Mouse (Mus musculus) heart, embryonic 11.5 days (tissue): ENCODE results near the gene Sema4d. TPM values are rescaled to one million over a fixed set of nuclear protein-coding genes. Genes with fewer than 3 reads are reported as not detected.

Experiments used
- ATAC-seq: fragments of 200-750 bp; cut with Nextera tagmentation; replicated peaks from 2 replicates; pipeline ENCODE4 v1.8.0; 2017; ENCODE audit warnings: moderate library complexity; ENCODE audit not compliant: insufficient number of reproducible peaks, low FRiP score, low TSS enrichment
- H3K27ac ChIP-seq: fragments of 300-500 bp; sonication (generic); 2 replicates; pipeline ENCODE4 v1.5.1; 2014; ENCODE audit warnings: mild to moderate bottlenecking, low read depth, low read length
- H3K27me3 ChIP-seq: fragments of 300-500 bp; sonication (generic); 2 replicates; pipeline ENCODE4 v1.6.1; 2014; ENCODE audit warnings: mild to moderate bottlenecking, low read length, mixed read lengths; ENCODE audit not compliant: control insufficient read depth, insufficient read depth
- H3K36me3 ChIP-seq: fragments of 300-500 bp; sonication (generic); 2 replicates; pipeline ENCODE4 v1.6.1; 2014; ENCODE audit warnings: mild to moderate bottlenecking, low read length, moderate library complexity, mixed read lengths; ENCODE audit not compliant: control insufficient read depth, insufficient read depth
- H3K4me1 ChIP-seq: fragments of 300-500 bp; sonication (generic); 2 replicates; pipeline ENCODE4 v1.6.1; 2014; ENCODE audit warnings: low read length; ENCODE audit not compliant: control insufficient read depth, insufficient read depth
- H3K4me2 ChIP-seq: fragments of 300-500 bp; sonication (generic); 2 replicates; pipeline ENCODE4 v1.6.1; 2014; ENCODE audit warnings: mild to moderate bottlenecking, moderate library complexity
- H3K4me3 ChIP-seq: fragments of 300-500 bp; sonication (generic); 2 replicates; pipeline ENCODE4 v1.5.1; 2014; ENCODE audit warnings: low read depth, low read length
- H3K9ac ChIP-seq: fragments of 300-500 bp; sonication (generic); 2 replicates; pipeline ENCODE4 v1.6.1; 2014; ENCODE audit warnings: mild to moderate bottlenecking, low read depth, low read length, moderate library complexity
- H3K9me3 ChIP-seq: fragments of 300-500 bp; sonication (generic); replicated peaks from 2 replicates; pipeline ENCODE4 v1.6.1; 2016; ENCODE audit warnings: low read length; ENCODE audit not compliant: control insufficient read depth
- WGBS: fragments of 180-500 bp; shearing (Covaris S2); extraction: QIAGEN DNeasy Blood & Tissue Kit; methylation state at CpG from one replicate; pipeline ENCODE4 v1.1.7; 2014; ENCODE audit not compliant: insufficient replicate concordance; 5-methylcytosine and 5-hydroxymethylcytosine counted together
- polyA plus RNA-seq: library from polyadenylated mRNA; unstranded; fragments of >200 nt; fragmentation: Nextera tagmentation; extraction: Ambion mirVana; gene quantifications from 2 replicates; pipeline ENCODE4 v1.2.1, GENCODE M21; 2014

Gene Sema4d
- polyA plus RNA-seq, 1 experiment from 2014 or later: 11.0 TPM

- Histone ChIP-seq H3K4me2 (no peak overlapping the region), H3K27me3 (no peaks in the 10 kb centered on the region), H3K9me3 (no peaks in the 10 kb centered on the region), H3K4me3 (no peak overlapping the region), H3K36me3 (peaks cover 2% of the 10 kb centered on the region; the same call in 1 of the 2 replicates), H3K4me1 (peaks cover 24% of the 10 kb centered on the region), H3K27ac (no peak overlapping the region), H3K9ac (no peak overlapping the region)
- 74% methylated on average over 1 of the region's 1 CpGs for WGBS
- no peak for ATAC-seq
Observed at GRCm38 (mm10) chr13:51649740-51650139, 143.8 kb downstream of the Sema4d start.

- Histone ChIP-seq H3K9ac (no peak overlapping the region), H3K4me1 (peaks cover 24% of the 10 kb centered on the region), H3K36me3 (no peaks in the 10 kb centered on the region), H3K4me3 (peak overlapping the region; percentile 81; the same call in 1 of the 2 replicates), H3K9me3 (no peaks in the 10 kb centered on the region), H3K4me2 (peak overlapping the region; percentile 71), H3K27me3 (no peaks in the 10 kb centered on the region), H3K27ac (no peak overlapping the region)
- 71% methylated on average over 4 of the region's 4 CpGs for WGBS
- no peak for ATAC-seq
Observed at GRCm38 (mm10) chr13:51648237-51648636, 145.3 kb downstream of the Sema4d start.

- peak overlapping the region; percentile 81 for H3K4me3 ChIP-seq
- no peak for ATAC-seq
- no peaks in the 10 kb centered on the region for H3K9me3 ChIP-seq
- H3K4me1 ChIP-seq: peaks cover 24% of the 10 kb centered on the region
- peak overlapping the region; percentile 11 for H3K9ac ChIP-seq
- no peaks in the 10 kb centered on the region for H3K36me3 ChIP-seq
- no peaks in the 10 kb centered on the region for H3K27me3 ChIP-seq
- 82% methylated on average over 3 of the region's 3 CpGs for WGBS
- H3K27ac ChIP-seq: no peak overlapping the region
- peak overlapping the region; percentile 71 for H3K4me2 ChIP-seq
Observed at GRCm38 (mm10) chr13:51647770-51648169, 145.8 kb downstream of the Sema4d start.

DNA sequence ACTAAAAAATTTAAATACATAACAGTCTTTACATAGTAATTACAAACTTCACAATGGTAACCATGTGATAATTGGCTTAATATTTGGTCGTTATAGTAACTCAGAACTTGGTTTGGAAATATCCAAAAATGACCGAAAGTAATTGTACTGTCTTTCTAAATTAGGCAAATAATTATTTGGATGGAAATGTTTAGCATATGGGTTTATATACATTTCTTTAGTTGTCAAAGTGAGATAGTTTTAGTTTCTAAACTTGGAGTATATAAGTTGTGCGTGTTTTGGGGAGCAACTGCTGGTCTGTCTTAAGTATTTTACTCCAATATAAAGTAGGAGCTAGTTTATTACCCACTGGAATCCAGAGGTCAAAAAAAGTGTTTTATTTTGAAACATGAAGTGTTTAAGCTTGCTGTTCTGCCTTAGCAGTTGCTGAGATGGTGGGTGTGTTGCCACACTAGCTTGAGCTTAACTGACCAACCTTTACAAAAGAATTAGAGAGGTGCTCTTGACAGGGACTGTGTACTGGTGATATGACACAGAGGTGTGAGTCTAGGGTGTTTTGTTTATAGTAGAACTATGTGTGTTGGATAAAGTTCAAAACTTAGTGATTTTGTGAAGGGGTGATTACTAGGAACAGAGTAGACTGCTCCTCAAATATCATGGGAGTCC, 147.1 kb downstream of the Sema4d start:
- H3K36me3 ChIP-seq: no peaks in the 10 kb centered on the region
- H3K9me3 ChIP-seq: no peaks in the 10 kb centered on the region
- H3K27me3 ChIP-seq: no peaks in the 10 kb centered on the region
- ATAC-seq: no peak
- H3K27ac ChIP-seq: peak overlapping the region; percentile 29; the same call in 1 of the 2 replicates
- peaks cover 22% of the 10 kb centered on the region for H3K4me1 ChIP-seq
- 13% methylated on average over 3 of the region's 3 CpGs for WGBS
- H3K4me3 ChIP-seq: peak overlapping the region; percentile 81
- peak overlapping the region; percentile 71 for H3K4me2 ChIP-seq
- H3K9ac ChIP-seq: peak overlapping the region; percentile 90

- Histone ChIP-seq H3K27ac (peak overlapping the region; percentile 78), H3K9me3 (no peaks in the 10 kb centered on the region), H3K4me2 (peak overlapping the region; percentile 71), H3K9ac (peak overlapping the region; percentile 90), H3K36me3 (no peaks in the 10 kb centered on the region), H3K4me1 (peaks cover 17% of the 10 kb centered on the region), H3K27me3 (no peaks in the 10 kb centered on the region), H3K4me3 (peak overlapping the region; percentile 81)
- ATAC-seq: no peak
- 0% methylated on average over 7 of the region's 7 CpGs for WGBS
Observed at GRCm38 (mm10) chr13:51645872-51646271, 147.7 kb downstream of the Sema4d start.

DNA sequence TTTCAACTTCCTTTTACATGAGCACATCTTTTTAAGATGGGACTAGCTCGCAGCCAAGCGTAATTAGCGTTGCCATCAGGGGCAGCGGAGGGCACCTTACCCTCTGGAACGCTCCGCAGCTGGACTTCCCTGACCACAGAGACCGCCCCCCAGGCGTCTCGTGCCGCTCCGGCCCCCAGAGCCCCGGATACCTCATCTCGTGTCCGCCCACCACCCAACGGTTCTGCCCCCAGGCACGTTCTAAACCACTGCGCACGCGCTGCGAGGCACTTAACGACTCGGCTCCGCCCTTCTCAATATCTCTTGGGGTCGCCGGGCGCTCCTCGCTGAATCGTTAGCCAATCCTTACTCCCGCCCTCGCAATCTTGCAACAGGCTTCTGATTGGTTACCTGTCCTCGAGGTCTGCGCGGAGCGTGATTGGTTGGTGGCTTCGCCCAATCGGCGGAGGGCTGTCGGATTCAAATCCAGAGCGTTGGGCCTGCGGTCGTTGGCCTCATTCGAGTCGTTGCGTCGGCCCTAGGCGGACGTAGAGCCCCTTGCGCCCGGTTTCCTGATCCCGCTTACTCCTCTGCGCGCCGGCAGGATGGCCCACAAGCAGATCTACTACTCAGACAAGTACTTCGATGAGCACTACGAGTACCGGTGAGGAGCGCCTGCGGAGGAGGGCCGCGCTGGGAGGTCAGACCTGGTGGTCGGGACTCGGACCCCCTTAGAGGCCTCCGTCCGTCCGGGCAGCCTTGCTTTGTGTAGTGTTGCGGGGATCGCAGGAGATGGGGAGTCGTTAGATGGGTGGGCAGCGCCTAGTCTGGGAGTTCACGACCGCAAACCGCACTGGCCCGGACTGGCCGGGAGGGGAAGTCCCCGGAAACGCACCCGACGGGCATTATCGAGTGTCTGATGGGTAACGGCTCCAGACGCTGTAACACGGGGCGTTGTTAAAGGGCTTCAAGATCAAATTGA, 148.4 kb downstream of the Sema4d start, which contains the start of gene Cks2:
TSS of gene Cks2 (plus strand) at position 404 of the 961 bp plus-strand sequence.
- peak within 1 kb of the TSS; percentile 81 for H3K4me3 ChIP-seq
- no peaks in the 10 kb centered on the region for H3K27me3 ChIP-seq
- peak within 1 kb of the TSS; percentile 71 for H3K4me2 ChIP-seq
- no peaks in the 10 kb centered on the region for H3K9me3 ChIP-seq
- H3K9ac ChIP-seq: peak within 1 kb of the TSS; percentile 90
- peaks cover 16% of the 10 kb centered on the region for H3K4me1 ChIP-seq
- no peaks in the 10 kb centered on the region for H3K36me3 ChIP-seq
- H3K27ac ChIP-seq: peak within 1 kb of the TSS; percentile 78
- ATAC-seq: peak; percentile 98
- WGBS: under 1% methylated on average over 83 of the region's 83 CpGs

GRCm38 (mm10) chr13:51643924-51644828, 149.4 kb downstream of the Sema4d start:
- peaks cover 16% of the 10 kb centered on the region for H3K4me1 ChIP-seq
- no peaks in the 10 kb centered on the region for H3K36me3 ChIP-seq
- ATAC-seq: no peak
- WGBS: 42% methylated on average over 20 of the region's 20 CpGs
- peak overlapping the region; percentile 73 for H3K27ac ChIP-seq
- H3K4me2 ChIP-seq: peak overlapping the region; percentile 65
- H3K9me3 ChIP-seq: no peaks in the 10 kb centered on the region
- H3K4me3 ChIP-seq: peak overlapping the region; percentile 81
- H3K27me3 ChIP-seq: no peaks in the 10 kb centered on the region
- H3K9ac ChIP-seq: peak overlapping the region; percentile 68
